Mouse (Mus musculus): Measurements from ENCODE around the gene Gm38394. TPM values are rescaled to one million over a fixed set of nuclear protein-coding genes. Genes with fewer than 3 reads are reported as not detected.

The Gm38394 gene
- polyA plus RNA-seq, 1 experiment from 2014 or later, result 8.0 TPM

Other genes starting within 250 kb of the Gm38394 start
- gene Sox13, start 236.9 kb downstream of the Gm38394 start, polyA plus RNA-seq (2014; fragmentation: Nextera tagmentation; extraction: Ambion mirVana), result 3.5 and 5.2 TPM in 2 replicates
- gene Snrpe, start 51.0 kb downstream of the Gm38394 start, polyA plus RNA-seq (2014; fragmentation: Nextera tagmentation; extraction: Ambion mirVana), result 479 and 493 TPM in 2 replicates
- gene Zbed6, start 433 bp downstream of the Gm38394 start, polyA plus RNA-seq (2014; fragmentation: Nextera tagmentation; extraction: Ambion mirVana), result not detected in 2 replicates
- gene Lax1, start 28.8 kb upstream of the Gm38394 start, polyA plus RNA-seq (2014; fragmentation: Nextera tagmentation; extraction: Ambion mirVana), result 0.44 and 0.45 TPM in 2 replicates
- gene Atp2b4, start 139.7 kb upstream of the Gm38394 start, polyA plus RNA-seq (2014; fragmentation: Nextera tagmentation; extraction: Ambion mirVana), result 18.7 and 21.3 TPM in 2 replicates
- 0.40 and 0.47 TPM in 2 replicates for gene Optc, start 246.7 kb upstream of the Gm38394 start, polyA plus RNA-seq (2014; fragmentation: Nextera tagmentation; extraction: Ambion mirVana)